Mouse (Mus musculus): ENCODE results near the gene Fto.

- TF ChIP-seq TAL1 (conservative IDR thresholded peaks at IDR 0.05; ENCODE audit: low read depth, low read length) (no peak), GATA1 (IDR thresholded peaks at IDR 0.05; ENCODE audit: borderline replicate concordance, low read length) (no peak), CTCF (IDR thresholded peaks at IDR 0.05; ENCODE audit: low read depth, low read length) (no peak), POLR2AphosphoS5 (IDR thresholded peaks at IDR 0.05; ENCODE audit: insufficient replicate concordance, low read depth, low read length) (no peak)
Measured at GRCm38 (mm10) chr8:91327471-91328205, 14.3 kb downstream of the Fto start.

Data from G1E (cell line).